Mouse (Mus musculus) ovary, postnatal 14 days (tissue): ENCODE data around the gene Olfr311.
"Not testable (repeated sequence)": the region's sequence is repeated elsewhere in the genome, so short reads cannot be mapped to it uniquely, and the experiment has no call there.

Experiments
- DNase-seq: peaks from one replicate; pipeline ENCODE4 v3.0.0; 2022; ENCODE audit warnings: low spot score

Gene Olfr311

GRCm38 (mm10) chr11:58838951-58839350 lies at the start of gene Olfr311:
Gene Olfr311 (plus strand): TSS chr11:58839251.
- not testable (repeated sequence) for DNase-seq

- no peak for DNase-seq
Measured at GRCm38 (mm10) chr11:58789532-58789931, 49.5 kb upstream of the Olfr311 start.

DNA sequence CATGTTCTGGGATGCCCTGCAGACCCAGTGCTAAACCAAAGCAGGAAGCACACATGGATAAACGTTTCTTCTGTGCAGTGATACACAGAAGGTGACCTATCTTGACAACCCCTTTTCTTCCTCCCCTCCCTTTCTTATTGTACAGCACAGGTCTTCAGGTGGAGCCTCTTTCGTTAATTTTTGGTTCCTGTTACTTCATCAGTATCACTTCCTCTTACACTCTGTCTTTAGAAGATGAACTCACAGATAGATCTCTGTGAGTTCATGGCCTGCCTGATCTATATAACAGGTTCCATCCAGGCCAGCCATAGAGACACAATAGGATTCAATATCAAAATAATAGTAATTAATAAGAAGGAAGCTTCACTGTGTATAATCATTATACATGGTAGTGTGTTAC lies 49.0 kb upstream of the Olfr311 start:
- DNase-seq, result no peak

- no peak for DNase-seq
Measured at GRCm38 (mm10) chr11:58790646-58791045, 48.4 kb upstream of the Olfr311 start.

GRCm38 (mm10) chr11:58795856-58796255 lies 43.2 kb upstream of the Olfr311 start:
- DNase-seq, result no peak

DNA sequence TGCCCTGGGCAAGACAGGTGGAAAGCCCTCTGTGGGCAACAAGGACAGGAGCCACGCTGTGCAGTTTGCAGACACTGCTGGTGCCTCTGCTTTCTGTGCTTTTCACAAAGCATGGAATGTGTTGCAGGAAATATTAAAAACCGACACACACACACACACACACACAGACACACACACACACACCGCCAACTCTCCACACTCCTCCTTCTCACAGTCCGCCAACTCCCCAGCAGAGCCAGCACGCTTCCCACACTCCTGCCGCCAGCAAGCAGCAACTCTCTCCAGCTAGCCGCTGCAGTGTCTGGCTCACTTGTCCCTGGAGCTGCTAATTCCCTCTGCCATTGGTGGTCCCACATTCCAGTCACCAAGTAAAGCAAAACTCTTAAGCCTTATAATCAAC lies 42.2 kb upstream of the Olfr311 start:
- DNase-seq, result no peak

- no peak for DNase-seq
Measured at GRCm38 (mm10) chr11:58799747-58800146, 39.3 kb upstream of the Olfr311 start.

DNA sequence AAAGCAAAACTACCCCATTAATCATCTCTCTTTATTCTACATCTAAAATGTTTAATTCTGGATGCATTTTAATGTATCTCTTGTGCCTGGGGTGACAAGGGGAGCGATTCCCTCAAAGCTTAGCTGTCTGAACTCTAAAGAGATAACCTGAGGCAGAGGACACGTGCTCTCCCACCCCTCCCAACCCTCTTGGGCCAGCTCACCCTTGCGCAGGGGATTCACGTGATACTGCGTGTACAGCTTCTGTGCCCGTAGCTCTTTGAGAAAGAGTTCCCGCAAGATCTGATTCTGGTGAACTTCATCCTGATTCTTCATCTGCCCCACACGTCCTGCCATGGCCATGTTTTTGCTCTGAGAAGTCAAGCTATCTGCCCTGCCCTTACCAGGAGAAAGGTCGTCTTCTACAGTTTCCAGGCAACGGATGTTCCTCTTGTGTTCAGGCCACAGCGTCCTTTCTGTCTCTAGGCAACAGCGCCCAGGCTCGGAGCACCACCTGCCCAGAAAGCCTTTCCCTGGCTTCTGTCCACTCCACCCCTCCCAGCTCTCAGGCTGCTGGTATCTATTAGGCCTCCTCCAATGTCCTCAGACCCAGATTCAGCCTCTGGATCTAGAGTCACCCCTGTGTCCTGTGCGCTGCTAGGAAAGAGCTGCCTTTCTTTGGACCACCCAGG lies 37.4 kb upstream of the Olfr311 start, which contains the start of gene Fam183b:
Gene Fam183b (minus strand): TSS at position 403 of the 671 bp plus-strand sequence.
- peak; percentile 2 for DNase-seq

DNA sequence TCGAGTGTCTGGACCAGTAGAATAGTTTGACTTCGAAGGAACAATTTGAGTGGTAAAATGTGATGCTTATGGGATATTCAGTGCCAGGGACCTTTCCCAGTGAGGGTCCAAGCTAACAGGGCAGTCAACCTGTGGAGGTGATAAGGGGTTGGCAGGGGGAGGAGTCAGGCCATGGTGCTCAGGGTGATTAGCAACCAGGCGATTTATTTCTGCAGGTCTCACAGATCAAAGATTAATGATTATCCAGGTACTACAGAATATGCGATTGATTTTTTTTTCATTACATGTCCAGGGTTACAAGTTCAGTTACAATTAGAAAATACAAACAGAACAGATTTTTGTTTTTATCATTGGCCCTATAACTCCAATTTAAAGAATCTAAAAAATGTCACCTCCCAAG lies 35.2 kb upstream of the Olfr311 start:
- DNase-seq, result no peak

GRCm38 (mm10) chr11:58804393-58804792 lies 34.7 kb upstream of the Olfr311 start:
- no peak for DNase-seq

- no peak for DNase-seq
Measured at GRCm38 (mm10) chr11:58812001-58812400, 27.1 kb upstream of the Olfr311 start.

DNA sequence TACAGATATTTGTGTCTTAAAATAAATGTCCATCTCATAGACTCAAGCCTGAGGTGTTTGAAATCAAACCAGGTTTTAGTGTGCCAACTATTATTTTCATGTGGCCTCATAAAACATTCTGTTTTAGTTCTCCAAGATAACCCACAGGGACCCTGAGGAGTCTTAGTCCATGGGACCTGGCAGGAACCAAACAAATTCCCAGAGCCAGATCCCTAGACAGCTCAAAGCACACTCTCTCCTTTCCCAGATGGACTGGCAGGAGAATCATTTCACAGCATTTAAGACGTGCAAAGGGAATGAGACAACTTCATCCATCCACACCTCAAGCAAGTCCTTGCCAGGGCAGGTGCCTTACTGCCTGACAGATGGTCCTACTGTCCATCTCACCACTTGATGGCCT lies 24.4 kb upstream of the Olfr311 start, which contains the start of gene Olfr313:
Gene Olfr313 (plus strand): TSS at position 301 of the 400 bp plus-strand sequence.
- not testable (repeated sequence) for DNase-seq

DNA sequence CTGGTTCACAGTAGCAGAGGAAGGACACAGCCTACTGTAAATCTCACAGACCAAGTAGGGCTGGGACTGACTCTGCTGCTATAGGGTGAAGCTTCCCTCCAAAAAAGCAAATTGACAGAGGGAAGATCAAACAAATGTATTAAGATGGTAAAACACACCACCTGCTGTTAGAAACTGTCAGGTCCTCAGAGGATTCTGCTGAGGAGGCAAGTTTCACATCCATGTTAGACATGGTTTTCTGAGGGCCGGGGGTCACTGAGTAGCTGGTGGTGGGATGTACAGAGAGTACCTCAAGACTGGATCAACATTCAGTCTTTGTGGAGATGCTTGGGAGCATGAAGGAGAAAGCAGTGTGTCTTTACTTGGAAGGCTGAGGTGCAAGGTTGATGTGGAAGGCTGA lies 23.4 kb upstream of the Olfr311 start:
- DNase-seq, result no peak

DNA sequence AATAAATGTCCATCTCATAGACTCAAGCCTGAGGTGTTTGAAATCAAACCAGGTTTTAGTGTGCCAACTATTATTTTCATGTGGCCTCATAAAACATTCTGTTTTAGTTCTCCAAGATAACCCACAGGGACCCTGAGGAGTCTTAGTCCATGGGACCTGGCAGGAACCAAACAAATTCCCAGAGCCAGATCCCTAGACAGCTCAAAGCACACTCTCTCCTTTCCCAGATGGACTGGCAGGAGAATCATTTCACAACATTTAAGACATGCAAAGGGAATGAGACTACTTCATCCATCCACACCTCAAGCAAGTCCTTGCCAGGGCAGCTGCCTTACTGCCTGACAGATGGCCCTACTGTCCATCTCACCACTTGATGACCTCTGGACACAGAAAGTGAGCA lies 10.1 kb upstream of the Olfr311 start, which contains the start of gene Olfr312:
Gene Olfr312 (plus strand): TSS at position 301 of the 400 bp plus-strand sequence.
- DNase-seq, result not testable (repeated sequence)

- DNase-seq, result no peak
Measured at GRCm38 (mm10) chr11:58829764-58830163, 9.3 kb upstream of the Olfr311 start.

DNA sequence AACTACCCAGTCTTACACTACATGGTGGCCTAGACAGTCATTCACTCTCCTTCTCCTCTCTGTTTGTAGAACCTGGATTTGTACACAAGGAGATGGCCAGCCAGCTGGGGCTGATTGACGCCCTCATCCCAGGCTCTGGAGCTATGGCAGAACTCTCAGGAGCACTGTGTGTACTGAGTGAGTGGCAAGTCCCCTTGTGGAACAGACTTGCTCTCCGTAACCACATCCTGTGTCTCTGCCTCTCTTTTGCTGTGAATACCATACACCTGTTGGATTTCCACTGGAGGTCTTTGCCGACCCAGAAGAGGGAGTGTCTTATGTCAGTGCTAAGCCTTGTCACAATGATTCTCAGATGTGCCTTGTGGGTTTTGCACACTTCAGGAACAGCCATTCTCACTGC lies 6.5 kb upstream of the Olfr311 start:
- DNase-seq, result not testable (repeated sequence)

DNA sequence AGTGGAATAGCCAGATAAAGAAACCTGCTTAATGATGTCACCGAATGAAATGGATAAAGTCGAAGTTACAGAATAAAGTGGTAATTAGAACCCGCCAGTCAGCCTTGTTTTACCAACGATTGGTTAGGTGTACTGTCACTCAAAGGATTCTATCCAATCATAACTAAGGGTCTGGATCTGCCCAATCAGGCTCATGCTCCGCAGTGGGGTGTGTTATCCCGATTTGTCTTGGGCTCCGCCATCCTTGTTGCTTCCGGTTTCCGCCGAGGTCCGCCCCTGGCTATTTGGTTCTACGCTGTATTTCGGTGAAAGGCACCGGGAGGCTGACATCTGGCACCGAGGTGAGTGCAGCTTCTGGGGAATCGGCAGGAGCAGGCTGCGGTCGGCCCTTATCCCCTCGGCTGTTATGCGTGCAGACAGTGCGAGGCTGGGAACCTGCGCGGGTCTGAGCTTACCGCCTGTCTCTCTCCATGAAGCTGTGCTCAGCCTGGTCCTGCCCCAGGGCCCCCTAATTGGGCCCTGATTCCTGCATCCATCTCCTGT lies 7.9 kb downstream of the Olfr311 start, which contains the start of gene Gm12258:
Gene Gm12258 (plus strand): TSS at position 240 of the 543 bp plus-strand sequence.
- peak; percentile 86 for DNase-seq

DNA sequence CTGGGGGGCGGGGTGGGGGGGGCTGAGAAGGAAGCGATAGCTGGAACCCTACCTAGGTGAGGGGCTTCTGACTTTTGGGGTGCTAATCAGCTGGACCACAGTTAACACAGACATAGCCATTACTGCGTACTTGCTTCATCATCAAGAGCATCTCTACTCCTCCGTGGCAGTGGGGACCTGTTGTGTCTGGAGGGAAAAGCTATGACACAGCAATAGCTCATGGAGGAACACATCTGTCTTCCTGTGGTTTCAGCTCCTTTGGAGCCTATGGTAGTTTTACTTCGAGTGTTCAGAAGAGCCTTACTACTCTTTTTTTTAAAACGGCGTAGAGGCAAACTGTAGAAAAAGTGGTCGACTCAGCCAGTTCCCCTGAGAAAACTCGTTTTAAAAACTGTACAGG lies 8.6 kb downstream of the Olfr311 start:
- no peak for DNase-seq

- DNase-seq, result no peak
Measured at GRCm38 (mm10) chr11:58849731-58850130, 10.7 kb downstream of the Olfr311 start.

- DNase-seq, result no peak
Measured at GRCm38 (mm10) chr11:58860744-58861143, 21.7 kb downstream of the Olfr311 start.

- DNase-seq, result peak; percentile 69
Measured at GRCm38 (mm10) chr11:58867039-58867953, 28.2 kb downstream of the Olfr311 start, which contains the start of gene 2810021J22Rik. Gene 2810021J22Rik (plus strand): TSS chr11:58867216.

DNA sequence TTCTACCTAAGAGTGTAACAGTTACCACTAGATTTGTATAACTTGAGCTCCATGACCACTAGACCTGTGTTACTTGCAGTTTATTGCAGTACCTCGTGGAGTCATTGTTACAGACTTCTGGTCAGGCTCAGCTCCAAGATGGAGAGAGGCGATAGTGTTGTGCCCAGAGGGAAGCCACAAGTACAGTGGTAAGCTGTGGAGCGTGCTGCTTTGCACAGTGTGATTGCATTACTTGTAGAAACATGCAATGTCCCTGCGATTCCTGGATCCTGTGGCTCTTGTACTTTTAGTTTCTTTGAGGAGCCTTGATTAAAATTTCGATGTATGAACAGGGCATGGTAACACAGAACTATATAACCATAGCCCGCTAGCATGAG lies 28.9 kb downstream of the Olfr311 start:
- no peak for DNase-seq
